Mouse (Mus musculus): ENCODE measurements around the gene Tmem176b. TPM values are rescaled to one million over a fixed set of nuclear protein-coding genes. Genes with fewer than 3 reads are reported as not detected.

Gene Tmem176b
- polyA plus RNA-seq, 1 experiment from 2014 or later, result 215 TPM

DNA sequence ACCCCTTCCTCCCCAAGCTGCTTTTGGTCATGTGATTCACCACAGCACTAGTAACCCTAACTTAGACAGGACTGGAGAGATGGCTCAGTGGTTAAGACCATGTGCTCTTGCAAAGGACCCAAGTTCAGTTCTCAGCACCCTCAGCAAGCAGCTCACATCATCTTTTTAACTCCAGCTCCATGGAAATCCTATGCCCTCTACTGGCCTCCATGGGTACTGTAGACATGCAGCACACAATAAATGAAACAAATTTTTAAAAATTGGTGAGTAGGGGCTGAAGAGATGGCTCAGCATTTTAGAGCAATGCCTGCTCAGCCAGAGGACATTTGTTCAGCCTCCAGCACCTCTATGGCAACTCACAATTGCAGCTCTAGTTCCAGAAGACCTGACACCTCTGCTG lies 26.3 kb downstream of the Tmem176b start:
- Histone ChIP-seq H3K4me3 (ENCODE audit: low read depth, low read length) (no peak overlapping the region), H3K27ac (ENCODE audit: low read length) (no peak overlapping the region), H3K27me3 (ENCODE audit: control insufficient read depth, insufficient read depth, low read depth, low read length) (no peaks in the 10 kb centered on the region), H3K9me3 (replicated peaks; ENCODE audit: control insufficient read depth, low read length) (no peaks in the 10 kb centered on the region), H3K4me1 (ENCODE audit: control insufficient read depth, low read depth, low read length) (no peaks in the 10 kb centered on the region), H3K36me3 (ENCODE audit: control insufficient read depth, insufficient read depth) (no peaks in the 10 kb centered on the region), H3K9ac (ENCODE audit: low read depth, low read length) (no peak overlapping the region), H3K4me2 (ENCODE audit: low read depth, low read length) (no peak overlapping the region)
- ATAC-seq (ENCODE audit: low read depth), result no peak

DNA sequence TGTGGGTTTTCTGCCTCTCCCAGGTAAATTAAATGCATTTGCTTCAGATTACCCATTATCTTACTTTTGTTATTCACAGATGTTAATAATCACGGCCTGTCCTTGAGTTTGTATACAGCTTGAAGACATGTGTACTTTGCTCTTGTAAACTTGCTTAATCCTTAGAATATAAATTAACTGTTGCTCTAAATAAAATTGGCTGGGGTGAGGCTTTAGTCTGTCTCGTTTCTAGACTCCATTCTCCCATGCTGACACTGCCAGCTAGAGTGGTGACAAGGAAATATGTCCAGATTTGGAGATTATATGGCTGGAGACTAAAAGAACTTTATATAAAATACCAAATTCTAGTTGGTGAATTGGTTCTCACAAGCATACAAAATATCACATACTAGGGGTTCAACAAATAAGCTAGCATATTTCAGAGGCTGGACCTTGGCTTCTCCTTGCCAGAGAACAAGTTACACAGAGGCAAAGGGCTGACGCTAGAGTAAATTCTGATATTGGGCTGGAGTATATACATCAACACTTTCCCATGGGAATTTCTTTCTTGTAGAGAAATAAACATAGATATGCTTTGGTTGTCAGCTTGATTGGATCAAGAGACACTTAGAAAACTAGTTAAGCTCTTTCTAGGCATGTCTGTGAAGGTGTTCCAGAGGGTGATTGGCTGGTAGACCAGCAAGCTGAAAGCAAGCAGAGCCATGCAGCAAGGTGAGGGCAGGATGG lies 31.6 kb downstream of the Tmem176b start:
- Histone ChIP-seq H3K27me3 (ENCODE audit: control insufficient read depth, insufficient read depth, low read depth, low read length) (no peaks in the 10 kb centered on the region), H3K27ac (ENCODE audit: low read length) (no peak overlapping the region), H3K36me3 (ENCODE audit: control insufficient read depth, insufficient read depth) (no peaks in the 10 kb centered on the region), H3K9me3 (replicated peaks; ENCODE audit: control insufficient read depth, low read length) (no peaks in the 10 kb centered on the region), H3K4me3 (ENCODE audit: low read depth, low read length) (no peak overlapping the region), H3K4me1 (ENCODE audit: control insufficient read depth, low read depth, low read length) (no peaks in the 10 kb centered on the region), H3K4me2 (ENCODE audit: low read depth, low read length) (no peak overlapping the region), H3K9ac (ENCODE audit: low read depth, low read length) (no peak overlapping the region)
- 61% methylated on average over 3 of the region's 3 CpGs for WGBS (ENCODE audit: insufficient replicate concordance)
- ATAC-seq (ENCODE audit: low read depth), result no peak

DNA sequence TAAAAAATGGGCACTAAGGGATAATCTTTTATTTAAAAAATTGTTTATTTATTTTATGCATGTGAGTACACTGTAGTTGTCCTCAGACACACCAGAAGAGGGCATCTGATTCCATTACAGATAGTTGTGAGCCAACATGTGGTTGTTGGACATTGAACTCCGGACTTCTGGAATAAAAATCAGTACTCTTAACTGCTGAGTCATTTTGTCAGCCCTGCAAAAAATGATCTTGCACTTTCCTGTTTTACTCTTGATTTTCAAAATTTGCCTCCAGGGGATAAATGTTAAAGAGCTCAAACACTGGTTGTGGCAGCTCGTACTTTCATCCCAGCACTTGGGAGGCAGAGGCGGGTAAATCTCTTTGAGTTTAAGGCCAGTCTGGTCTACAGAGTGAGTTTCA lies 34.5 kb downstream of the Tmem176b start:
- H3K4me1 ChIP-seq (ENCODE audit: control insufficient read depth, low read depth, low read length), result no peaks in the 10 kb centered on the region
- no peak overlapping the region for H3K9ac ChIP-seq (ENCODE audit: low read depth, low read length)
- H3K27ac ChIP-seq (ENCODE audit: low read length), result no peak overlapping the region
- ATAC-seq (ENCODE audit: low read depth), result no peak
- no peak overlapping the region for H3K4me3 ChIP-seq (ENCODE audit: low read depth, low read length)
- no peaks in the 10 kb centered on the region for H3K27me3 ChIP-seq (ENCODE audit: control insufficient read depth, insufficient read depth, low read depth, low read length)
- no peak overlapping the region for H3K4me2 ChIP-seq (ENCODE audit: low read depth, low read length)
- 62% methylated on average over 3 of the region's 3 CpGs for WGBS (ENCODE audit: insufficient replicate concordance)
- no peaks in the 10 kb centered on the region for H3K36me3 ChIP-seq (ENCODE audit: control insufficient read depth, insufficient read depth)
- H3K9me3 ChIP-seq (replicated peaks; ENCODE audit: control insufficient read depth, low read length), result no peaks in the 10 kb centered on the region

DNA sequence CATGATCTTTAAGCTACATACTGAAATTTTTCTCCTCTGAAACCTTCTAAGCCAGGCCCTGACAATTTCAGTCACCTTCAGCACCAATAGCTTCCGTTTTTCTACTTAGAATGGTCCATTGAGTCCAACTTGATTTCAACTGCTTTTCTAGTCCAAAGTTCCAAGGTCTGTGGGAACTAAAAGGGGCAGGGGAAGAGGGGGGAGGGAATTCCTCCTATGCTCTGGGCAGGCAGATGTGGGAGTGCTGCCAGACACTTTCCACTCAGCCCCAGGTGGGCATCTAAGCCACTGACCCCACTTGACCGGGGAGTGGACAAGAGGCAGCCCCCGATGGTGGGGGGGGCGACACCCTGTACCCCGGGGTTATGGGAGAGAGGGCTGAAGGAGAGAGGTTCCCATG lies 37.0 kb downstream of the Tmem176b start:
- Histone ChIP-seq H3K4me1 (ENCODE audit: control insufficient read depth, low read depth, low read length) (no peaks in the 10 kb centered on the region), H3K27ac (ENCODE audit: low read length) (no peak overlapping the region)

DNA sequence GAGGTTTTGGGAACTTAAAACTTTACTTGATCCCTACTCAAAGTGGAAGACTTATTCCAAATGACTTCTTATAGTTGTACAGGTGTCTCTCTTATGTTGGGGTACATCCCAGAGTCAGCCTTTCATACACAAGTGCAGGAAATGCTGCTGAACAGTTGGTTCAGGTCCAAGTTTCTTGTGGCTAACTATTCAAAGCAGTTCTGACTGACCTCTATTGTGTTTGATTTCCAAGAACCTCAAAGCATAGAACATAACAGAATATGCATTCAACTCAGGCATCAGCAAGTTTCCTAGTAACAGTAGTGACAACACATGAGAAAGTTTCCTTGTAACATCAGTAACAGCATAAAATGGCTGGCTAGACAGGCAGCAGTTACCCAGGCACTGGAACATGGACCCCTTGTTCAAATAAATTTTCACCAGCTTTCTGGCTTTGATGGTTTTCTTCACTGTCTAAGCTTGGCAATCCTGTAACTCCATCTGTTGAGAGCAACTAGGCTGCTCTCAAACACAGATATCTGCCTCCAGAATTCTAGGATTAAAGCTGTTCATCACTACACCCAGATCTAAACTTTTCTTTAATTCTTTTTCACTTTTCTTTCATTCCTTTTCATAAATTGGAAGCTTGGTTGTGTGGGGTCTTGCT lies 37.8 kb downstream of the Tmem176b start:
- no peaks in the 10 kb centered on the region for H3K36me3 ChIP-seq (ENCODE audit: control insufficient read depth, insufficient read depth)
- no peak overlapping the region for H3K27ac ChIP-seq (ENCODE audit: low read length)
- no peak for ATAC-seq (ENCODE audit: low read depth)
- H3K9ac ChIP-seq (ENCODE audit: low read depth, low read length), result no peak overlapping the region
- no peak overlapping the region for H3K4me2 ChIP-seq (ENCODE audit: low read depth, low read length)
- H3K9me3 ChIP-seq (replicated peaks; ENCODE audit: control insufficient read depth, low read length), result no peaks in the 10 kb centered on the region
- H3K4me3 ChIP-seq (ENCODE audit: low read depth, low read length), result no peak overlapping the region
- no peaks in the 10 kb centered on the region for H3K27me3 ChIP-seq (ENCODE audit: control insufficient read depth, insufficient read depth, low read depth, low read length)
- no peaks in the 10 kb centered on the region for H3K4me1 ChIP-seq (ENCODE audit: control insufficient read depth, low read depth, low read length)

More for the DNA sequence above, 37.0 kb downstream of the Tmem176b start:
- Histone ChIP-seq H3K36me3 (ENCODE audit: control insufficient read depth, insufficient read depth) (no peaks in the 10 kb centered on the region), H3K27me3 (ENCODE audit: control insufficient read depth, insufficient read depth, low read depth, low read length) (no peaks in the 10 kb centered on the region), H3K4me2 (ENCODE audit: low read depth, low read length) (no peak overlapping the region), H3K9me3 (replicated peaks; ENCODE audit: control insufficient read depth, low read length) (no peaks in the 10 kb centered on the region), H3K9ac (ENCODE audit: low read depth, low read length) (no peak overlapping the region), H3K4me3 (ENCODE audit: low read depth, low read length) (no peak overlapping the region)
- WGBS (ENCODE audit: insufficient replicate concordance), result 65% methylated on average over 5 of the region's 5 CpGs
- ATAC-seq (ENCODE audit: low read depth), result no peak

DNA sequence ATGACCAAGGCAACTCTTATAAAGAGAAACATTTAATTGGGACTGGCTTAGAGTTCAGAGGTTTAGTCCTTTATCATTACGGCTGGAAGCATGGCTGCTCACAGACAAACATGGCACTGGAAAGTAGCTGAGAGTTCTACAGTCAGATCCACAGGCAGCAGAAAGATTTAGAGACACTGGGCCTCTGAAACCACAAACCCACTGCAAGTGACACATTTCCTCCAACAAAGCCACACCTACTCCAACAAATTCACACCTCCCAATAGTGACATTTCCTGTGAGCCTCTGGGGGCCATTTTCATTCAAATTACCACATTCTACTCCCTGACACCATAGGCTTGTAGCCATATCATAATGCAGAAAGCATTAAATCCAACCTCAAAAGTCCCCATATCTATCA lies 39.4 kb downstream of the Tmem176b start:
- Histone ChIP-seq H3K4me2 (ENCODE audit: low read depth, low read length) (no peak overlapping the region), H3K36me3 (ENCODE audit: control insufficient read depth, insufficient read depth) (no peaks in the 10 kb centered on the region), H3K9ac (ENCODE audit: low read depth, low read length) (no peak overlapping the region), H3K4me3 (ENCODE audit: low read depth, low read length) (no peak overlapping the region), H3K27ac (ENCODE audit: low read length) (no peak overlapping the region), H3K9me3 (replicated peaks; ENCODE audit: control insufficient read depth, low read length) (no peaks in the 10 kb centered on the region), H3K27me3 (ENCODE audit: control insufficient read depth, insufficient read depth, low read depth, low read length) (no peaks in the 10 kb centered on the region), H3K4me1 (ENCODE audit: control insufficient read depth, low read depth, low read length) (no peaks in the 10 kb centered on the region)
- 33% methylated on average over 1 of the region's 1 CpGs for WGBS (ENCODE audit: insufficient replicate concordance)
- ATAC-seq (ENCODE audit: low read depth), result no peak

DNA sequence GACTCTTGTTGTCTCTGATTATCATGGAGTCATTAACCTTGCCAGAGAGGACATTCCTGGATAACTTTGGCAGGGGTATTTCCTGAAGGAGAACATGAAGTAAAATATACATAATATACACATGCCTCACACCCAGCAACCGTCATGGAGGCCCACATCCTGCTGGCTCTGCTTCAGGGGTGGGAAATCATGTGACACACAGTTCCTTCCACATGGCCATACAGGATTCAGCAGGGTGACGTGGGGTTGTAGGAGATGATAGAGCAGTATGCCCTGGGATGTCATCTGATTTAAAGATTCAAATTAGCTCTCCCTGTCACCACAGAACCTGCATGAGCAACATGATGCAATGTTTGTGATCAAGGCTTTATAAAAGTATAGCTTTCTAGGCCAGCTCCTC lies 53.4 kb downstream of the Tmem176b start:
- 48% methylated on average over 2 of the region's 2 CpGs for WGBS (ENCODE audit: insufficient replicate concordance)
- H3K4me2 ChIP-seq (ENCODE audit: low read depth, low read length), result no peak overlapping the region
- no peaks in the 10 kb centered on the region for H3K9me3 ChIP-seq (replicated peaks; ENCODE audit: control insufficient read depth, low read length)
- no peak overlapping the region for H3K4me3 ChIP-seq (ENCODE audit: low read depth, low read length)
- no peaks in the 10 kb centered on the region for H3K4me1 ChIP-seq (ENCODE audit: control insufficient read depth, low read depth, low read length)
- no peak overlapping the region for H3K9ac ChIP-seq (ENCODE audit: low read depth, low read length)
- no peaks in the 10 kb centered on the region for H3K27me3 ChIP-seq (ENCODE audit: control insufficient read depth, insufficient read depth, low read depth, low read length)
- ATAC-seq (ENCODE audit: low read depth), result no peak
- H3K27ac ChIP-seq (ENCODE audit: low read length), result no peak overlapping the region
- H3K36me3 ChIP-seq (ENCODE audit: control insufficient read depth, insufficient read depth), result no peaks in the 10 kb centered on the region

DNA sequence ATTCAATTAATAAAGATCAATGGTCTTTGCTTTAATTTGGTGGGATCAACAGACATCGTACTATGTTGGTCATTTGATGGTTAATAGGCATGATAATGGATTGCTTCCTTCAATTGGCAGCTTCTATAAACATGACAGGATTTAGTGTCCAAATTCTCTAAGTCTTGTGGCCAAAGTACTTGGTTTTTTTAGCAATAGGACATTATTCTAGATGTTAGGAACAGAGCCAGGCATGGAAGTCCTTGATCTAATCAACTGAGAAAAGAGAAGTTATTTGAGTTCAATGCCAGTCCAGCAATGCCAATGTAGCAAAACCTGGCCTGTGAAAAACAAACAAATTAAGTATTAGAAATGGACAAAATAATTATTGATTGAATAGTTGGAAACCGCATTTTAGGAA lies 55.7 kb downstream of the Tmem176b start:
- H3K36me3 ChIP-seq (ENCODE audit: control insufficient read depth, insufficient read depth), result no peaks in the 10 kb centered on the region
- no peak overlapping the region for H3K4me2 ChIP-seq (ENCODE audit: low read depth, low read length)
- no peak overlapping the region for H3K4me3 ChIP-seq (ENCODE audit: low read depth, low read length)
- WGBS (ENCODE audit: insufficient replicate concordance), result 57% methylated on average over 2 of the region's 2 CpGs
- no peaks in the 10 kb centered on the region for H3K4me1 ChIP-seq (ENCODE audit: control insufficient read depth, low read depth, low read length)
- no peaks in the 10 kb centered on the region for H3K27me3 ChIP-seq (ENCODE audit: control insufficient read depth, insufficient read depth, low read depth, low read length)
- ATAC-seq (ENCODE audit: low read depth), result no peak
- H3K9me3 ChIP-seq (replicated peaks; ENCODE audit: control insufficient read depth, low read length), result no peaks in the 10 kb centered on the region
- no peak overlapping the region for H3K27ac ChIP-seq (ENCODE audit: low read length)
- no peak overlapping the region for H3K9ac ChIP-seq (ENCODE audit: low read depth, low read length)

DNA sequence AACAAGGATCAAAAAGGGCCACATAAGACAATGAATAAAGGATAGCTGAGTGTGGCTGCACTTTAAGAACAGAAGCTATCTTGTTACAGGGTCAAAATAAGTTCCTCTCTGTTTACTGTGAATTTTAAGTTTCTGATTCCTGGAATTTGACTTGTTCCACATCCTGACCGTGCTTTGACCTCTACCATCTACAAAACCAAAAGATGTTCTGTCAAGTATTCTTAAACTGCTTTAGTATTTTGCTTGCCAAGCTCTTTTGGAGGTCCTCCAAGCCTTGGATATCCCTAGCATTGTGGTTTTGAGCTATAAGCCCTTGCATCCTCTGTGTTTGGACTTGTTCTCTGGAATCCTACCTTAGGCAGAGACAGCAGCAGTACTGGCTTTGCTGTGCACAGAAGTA lies 56.1 kb downstream of the Tmem176b start:
- Histone ChIP-seq H3K36me3 (ENCODE audit: control insufficient read depth, insufficient read depth) (no peaks in the 10 kb centered on the region), H3K4me2 (ENCODE audit: low read depth, low read length) (no peak overlapping the region), H3K27me3 (ENCODE audit: control insufficient read depth, insufficient read depth, low read depth, low read length) (no peaks in the 10 kb centered on the region), H3K9me3 (replicated peaks; ENCODE audit: control insufficient read depth, low read length) (no peaks in the 10 kb centered on the region), H3K9ac (ENCODE audit: low read depth, low read length) (no peak overlapping the region), H3K4me3 (ENCODE audit: low read depth, low read length) (no peak overlapping the region), H3K27ac (ENCODE audit: low read length) (no peak overlapping the region), H3K4me1 (ENCODE audit: control insufficient read depth, low read depth, low read length) (no peaks in the 10 kb centered on the region)
- no peak for ATAC-seq (ENCODE audit: low read depth)
- WGBS (ENCODE audit: insufficient replicate concordance), result 33% methylated on average over 1 of the region's 1 CpGs

Measured in liver, embryonic 16.5 days (tissue).